Mouse (Mus musculus) kidney, embryonic 16.5 days (tissue): ENCODE data around the gene Hsd17b1. TPM values are rescaled to one million over a fixed set of nuclear protein-coding genes. Genes with fewer than 3 reads are reported as not detected.

Experiments used
- ATAC-seq: fragments of 200-750 bp; cut with Nextera tagmentation; 2 replicates; pipeline ENCODE4 v1.8.0; 2017; ENCODE audit warnings: moderate TSS enrichment; ENCODE audit not compliant: low FRiP score, low TSS enrichment
- H3K27ac ChIP-seq: fragments of 300-500 bp; sonication (generic); 2 replicates; pipeline ENCODE4 v1.5.1; 2014; ENCODE audit warnings: low read length
- H3K27me3 ChIP-seq: fragments of 300-500 bp; sonication (generic); 2 replicates; pipeline ENCODE4 v1.6.1; 2014; ENCODE audit warnings: low read length, control low read depth, mixed read lengths; ENCODE audit not compliant: insufficient read depth
- H3K36me3 ChIP-seq: fragments of 300-500 bp; sonication (generic); 2 replicates; pipeline ENCODE4 v1.6.1; 2014; ENCODE audit warnings: low read length, control low read depth, mixed read lengths; ENCODE audit not compliant: insufficient read depth
- H3K4me1 ChIP-seq: fragments of 300-500 bp; sonication (generic); 2 replicates; pipeline ENCODE4 v1.6.1; 2014; ENCODE audit warnings: low read length, control low read depth, mixed read lengths; ENCODE audit not compliant: insufficient read depth
- H3K4me2 ChIP-seq: fragments of 300-500 bp; sonication (generic); replicated peaks from 2 replicates; pipeline ENCODE4 v1.6.1; 2014; ENCODE audit warnings: low read depth, low read length
- H3K4me3 ChIP-seq: fragments of 300-500 bp; sonication (generic); 2 replicates; pipeline ENCODE4 v1.5.1; 2014; ENCODE audit warnings: mild to moderate bottlenecking, low read length
- H3K9ac ChIP-seq: fragments of 300-500 bp; sonication (generic); replicated peaks from 2 replicates; pipeline ENCODE4 v1.6.1; 2014; ENCODE audit warnings: low read length
- H3K9me3 ChIP-seq: fragments of 300-500 bp; sonication (generic); 2 replicates; pipeline ENCODE4 v1.6.1; 2016; ENCODE audit warnings: low read length, control low read depth
- WGBS: fragments of 180-500 bp; shearing (Covaris S2); extraction: QIAGEN DNeasy Blood & Tissue Kit; methylation state at CpG from one replicate; pipeline ENCODE4 v1.1.7; 2014; 5-methylcytosine and 5-hydroxymethylcytosine counted together
- polyA plus RNA-seq: library from polyadenylated mRNA; unstranded; fragments of >200 nt; fragmentation: Nextera tagmentation; extraction: Ambion mirVana; gene quantifications from 2 replicates; pipeline ENCODE4 v1.2.1, GENCODE M21; 2015

Hsd17b1 gene
- polyA plus RNA-seq, 1 experiment from 2014 or later, result 0.77 TPM

GRCm38 (mm10) chr11:101082208-101083082 is 4.2 kb downstream of the Hsd17b1 start, which contains the start of gene Coasy:
Gene Coasy (plus strand): TSS chr11:101082565.
- Histone ChIP-seq H3K4me1 (peaks cover 28% of the 10 kb centered on the region), H3K4me3 (peak within 1 kb of the TSS; percentile 90), H3K9ac (peak within 1 kb of the TSS; percentile 95), H3K4me2 (peak within 1 kb of the TSS; percentile 89), H3K27me3 (peaks cover 40% of the 10 kb centered on the region), H3K36me3 (peaks cover 4% of the 10 kb centered on the region; the same call in 1 of the 2 replicates), H3K27ac (peak within 1 kb of the TSS; percentile 91), H3K9me3 (no peaks in the 10 kb centered on the region)
- ATAC-seq, result peak; percentile 88
- under 1% methylated on average over 51 of the region's 51 CpGs for WGBS

- Histone ChIP-seq H3K4me2 (peak overlapping the region; percentile 89), H3K27me3 (peaks cover 33% of the 10 kb centered on the region), H3K9me3 (no peaks in the 10 kb centered on the region), H3K36me3 (peaks cover 4% of the 10 kb centered on the region; the same call in 1 of the 2 replicates), H3K9ac (peak overlapping the region; percentile 95), H3K4me3 (peak overlapping the region; percentile 90), H3K4me1 (peaks cover 35% of the 10 kb centered on the region), H3K27ac (peak overlapping the region; percentile 91)
- WGBS, result 24% methylated on average over 19 of the region's 19 CpGs
- no peak for ATAC-seq
Observed at GRCm38 (mm10) chr11:101083083-101083697, 5.0 kb downstream of the Hsd17b1 start.

GRCm38 (mm10) chr11:101084246-101084645 is 6.0 kb downstream of the Hsd17b1 start:
- H3K36me3 ChIP-seq, result peaks cover 4% of the 10 kb centered on the region; the same call in 1 of the 2 replicates
- H3K4me1 ChIP-seq, result peaks cover 36% of the 10 kb centered on the region
- no peak overlapping the region for H3K9ac ChIP-seq
- no peak overlapping the region for H3K4me2 ChIP-seq
- 88% methylated on average over 14 of the region's 14 CpGs for WGBS
- H3K4me3 ChIP-seq, result no peak overlapping the region
- H3K27me3 ChIP-seq, result peaks cover 22% of the 10 kb centered on the region
- no peaks in the 10 kb centered on the region for H3K9me3 ChIP-seq
- no peak for ATAC-seq
- H3K27ac ChIP-seq, result no peak overlapping the region

- peaks cover 8% of the 10 kb centered on the region; the same call in 1 of the 2 replicates for H3K36me3 ChIP-seq
- ATAC-seq, result no peak
Observed at GRCm38 (mm10) chr11:101084811-101085210, 6.6 kb downstream of the Hsd17b1 start.

GRCm38 (mm10) chr11:101085617-101086322 is 7.6 kb downstream of the Hsd17b1 start:
- 92% methylated on average over 18 of the region's 18 CpGs for WGBS
- Histone ChIP-seq H3K9me3 (no peaks in the 10 kb centered on the region), H3K27me3 (peaks cover 7% of the 10 kb centered on the region), H3K4me2 (no peak overlapping the region), H3K27ac (peak overlapping the region; percentile 90; the same call in 1 of the 2 replicates), H3K4me3 (no peak overlapping the region), H3K4me1 (peaks cover 30% of the 10 kb centered on the region), H3K9ac (peak overlapping the region; percentile 79), H3K36me3 (peaks cover 18% of the 10 kb centered on the region)
- ATAC-seq, result no peak

More at GRCm38 (mm10) chr11:101084811-101085210, 6.6 kb downstream of the Hsd17b1 start:
- Histone ChIP-seq H3K27me3 (peaks cover 17% of the 10 kb centered on the region), H3K9me3 (no peaks in the 10 kb centered on the region), H3K4me2 (no peak overlapping the region), H3K4me3 (no peak overlapping the region), H3K4me1 (peaks cover 30% of the 10 kb centered on the region), H3K9ac (no peak overlapping the region), H3K27ac (no peak overlapping the region)
- 90% methylated on average over 12 of the region's 12 CpGs for WGBS

- H3K4me1 ChIP-seq, result peaks cover 30% of the 10 kb centered on the region
- H3K27ac ChIP-seq, result peak overlapping the region; percentile 90
- no peak for ATAC-seq
- H3K9me3 ChIP-seq, result no peaks in the 10 kb centered on the region
- 74% methylated on average over 6 of the region's 6 CpGs for WGBS
- peak overlapping the region; percentile 76 for H3K4me3 ChIP-seq
- peaks cover 23% of the 10 kb centered on the region for H3K36me3 ChIP-seq
- peak overlapping the region; percentile 79 for H3K9ac ChIP-seq
- peaks cover 2% of the 10 kb centered on the region; the same call in 1 of the 2 replicates for H3K27me3 ChIP-seq
- H3K4me2 ChIP-seq, result peak overlapping the region; percentile 63
Observed at GRCm38 (mm10) chr11:101086323-101086674, 8.1 kb downstream of the Hsd17b1 start.

GRCm38 (mm10) chr11:101086756-101087681 is 8.8 kb downstream of the Hsd17b1 start, which contains the start of gene Mlx:
Gene Mlx (plus strand): TSS chr11:101087277.
- 1% methylated on average over 52 of the region's 52 CpGs for WGBS
- H3K27ac ChIP-seq, result peak within 1 kb of the TSS; percentile 90

GRCm38 (mm10) chr11:101087682-101088055 is 9.5 kb downstream of the Hsd17b1 start:
- peak overlapping the region; percentile 63 for H3K4me2 ChIP-seq
- ATAC-seq, result no peak
- peaks cover 37% of the 10 kb centered on the region for H3K36me3 ChIP-seq
- H3K4me3 ChIP-seq, result peak overlapping the region; percentile 76
- H3K4me1 ChIP-seq, result peaks cover 30% of the 10 kb centered on the region
- peak overlapping the region; percentile 90 for H3K27ac ChIP-seq
- WGBS, result 11% methylated on average over 8 of the region's 8 CpGs
- peak overlapping the region; percentile 79 for H3K9ac ChIP-seq
- H3K27me3 ChIP-seq, result no peaks in the 10 kb centered on the region
- no peaks in the 10 kb centered on the region for H3K9me3 ChIP-seq

More at GRCm38 (mm10) chr11:101086756-101087681, 8.8 kb downstream of the Hsd17b1 start, which contains the start of gene Mlx:
- peak; percentile 86 for ATAC-seq
- Histone ChIP-seq H3K4me2 (peak within 1 kb of the TSS; percentile 63), H3K4me1 (peaks cover 30% of the 10 kb centered on the region), H3K36me3 (peaks cover 31% of the 10 kb centered on the region), H3K9ac (peak within 1 kb of the TSS; percentile 79), H3K27me3 (no peaks in the 10 kb centered on the region), H3K4me3 (peak within 1 kb of the TSS; percentile 76), H3K9me3 (no peaks in the 10 kb centered on the region)
